Mouse (Mus musculus) c-Kit-positive CD71-negative TER-119-negative erythroid progenitor cells, embryonic 14.5 days (primary cell): ENCODE measurements at regions not wholly inside any gene's neighbourhood (a gene's known extent, or its start where the extent isn't known, plus 50 kb on each side); places are given as distances from the start of the nearest gene placed in this dataset.
A peak's percentile ranks its signal among the peaks of the same experiment; 100 is the strongest.

ENCODE experiments used
- DNase-seq: peaks from one replicate; pipeline ENCODE4 v3.0.0-alpha.2; 2013; ENCODE audit warnings: low read depth

GRCm38 (mm10) chr5:80484676-80485075, 535.3 kb upstream of the Adgrl3 start:
- no peak for DNase-seq

DNA sequence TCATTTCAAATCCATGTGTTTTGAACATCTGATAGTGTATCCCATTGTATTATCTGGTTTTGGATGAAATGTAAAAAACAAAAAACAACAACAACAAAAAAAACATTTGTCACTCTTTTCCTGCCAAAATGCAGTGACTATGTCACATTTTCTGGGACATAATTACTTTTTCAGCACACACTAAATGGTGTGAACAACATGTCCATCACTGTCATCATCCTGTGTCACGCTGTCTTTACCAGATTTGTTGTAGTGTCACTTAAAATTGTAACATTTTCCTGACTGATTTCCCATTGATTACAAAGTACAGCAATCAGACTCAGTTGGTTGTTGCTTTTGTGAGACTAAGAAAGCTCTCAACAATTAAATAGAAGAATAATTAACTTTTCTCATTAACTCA, 531.6 kb upstream of the Adgrl3 start:
- DNase-seq: no peak

DNA sequence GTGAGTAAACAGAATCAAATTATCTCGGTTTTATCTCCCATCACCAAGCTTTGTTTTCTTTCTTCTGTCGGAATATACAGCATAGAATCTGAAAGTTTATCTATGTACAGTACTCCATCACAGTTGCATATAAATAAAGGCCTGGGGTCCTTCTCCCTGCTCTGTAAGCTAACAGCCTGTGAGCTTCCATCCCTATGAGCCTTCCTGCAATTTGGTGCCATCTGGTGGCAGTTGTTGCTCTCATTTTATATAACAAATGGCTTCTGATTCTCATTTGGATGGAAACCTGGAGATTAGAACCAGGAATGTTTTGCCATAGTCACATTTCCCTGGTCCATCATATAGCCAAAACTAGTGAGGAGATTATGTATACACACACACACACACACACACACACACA, 511.3 kb upstream of the Adgrl3 start:
- peak; percentile 0 for DNase-seq

GRCm38 (mm10) chr5:80539997-80540396, 479.9 kb upstream of the Adgrl3 start:
- no peak for DNase-seq

DNA sequence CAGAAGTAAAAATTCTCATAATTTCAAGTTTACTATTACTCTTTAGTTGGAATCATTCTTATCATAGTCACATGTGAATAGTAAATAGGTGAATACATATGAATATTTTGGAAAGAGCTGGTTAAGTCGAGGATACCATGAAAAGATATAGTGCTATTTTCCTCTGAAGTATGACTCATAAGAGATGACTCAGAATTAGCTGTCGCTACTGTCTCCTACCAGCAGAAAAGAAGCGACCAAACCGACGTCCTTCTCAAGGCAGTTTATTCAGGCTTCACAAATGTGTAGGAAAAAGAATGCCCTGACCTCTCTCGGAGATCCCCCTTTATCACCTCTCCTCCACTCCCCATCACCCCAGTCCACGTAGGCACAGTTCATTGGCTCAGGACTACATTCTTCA, 468.3 kb upstream of the Adgrl3 start:
- DNase-seq: no peak

- no peak for DNase-seq
Measured at GRCm38 (mm10) chr5:80578741-80579140, 441.2 kb upstream of the Adgrl3 start.

- no peak for DNase-seq
Measured at GRCm38 (mm10) chr5:80611571-80611970, 408.4 kb upstream of the Adgrl3 start.

- DNase-seq: no peak
Measured at GRCm38 (mm10) chr5:80627225-80627624, 392.7 kb upstream of the Adgrl3 start.

DNA sequence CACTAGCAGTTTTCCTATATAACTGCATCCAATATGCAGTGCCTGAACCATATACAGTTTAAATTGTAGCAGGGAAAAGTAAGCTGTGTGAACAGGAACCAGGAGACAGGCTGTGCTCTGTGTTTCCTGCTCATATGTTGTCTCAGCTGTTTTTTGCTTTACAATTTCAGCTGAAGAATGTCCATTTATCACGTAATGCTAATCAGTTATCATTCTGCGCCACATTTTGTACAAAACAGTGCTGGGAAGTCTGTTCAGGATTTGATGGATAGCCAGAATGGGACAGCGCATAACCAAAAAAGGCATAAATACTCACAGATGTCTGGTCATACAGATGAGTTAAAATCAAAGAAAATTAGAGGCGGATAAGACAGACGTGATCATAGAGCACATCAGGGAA, 360.9 kb upstream of the Adgrl3 start:
- no peak for DNase-seq

DNA sequence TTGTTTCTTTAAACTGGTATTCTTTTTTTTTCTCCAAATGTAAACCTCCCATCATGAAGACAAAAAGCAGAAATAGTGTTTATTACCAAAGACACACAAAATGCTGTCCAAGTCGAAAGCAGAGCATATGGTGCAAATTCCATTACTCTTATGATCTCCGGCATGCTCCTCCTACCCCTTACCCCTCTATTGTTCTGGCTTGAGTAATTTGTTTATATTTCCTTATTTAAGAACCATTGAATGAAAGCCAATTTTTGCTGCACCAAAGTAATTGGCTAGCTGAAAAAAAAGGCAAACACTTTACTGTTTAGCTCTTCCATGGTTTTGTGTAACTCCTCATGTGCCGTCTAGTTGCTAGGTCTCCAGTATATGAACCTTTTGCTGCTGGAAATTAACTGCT, 360.4 kb upstream of the Adgrl3 start:
- no peak for DNase-seq

GRCm38 (mm10) chr5:80670258-80670947, 349.5 kb upstream of the Adgrl3 start:
- DNase-seq: no peak

- no peak for DNase-seq
Measured at GRCm38 (mm10) chr5:80683431-80683830, 336.5 kb upstream of the Adgrl3 start.

GRCm38 (mm10) chr5:80700848-80701247, 319.1 kb upstream of the Adgrl3 start:
- no peak for DNase-seq

DNA sequence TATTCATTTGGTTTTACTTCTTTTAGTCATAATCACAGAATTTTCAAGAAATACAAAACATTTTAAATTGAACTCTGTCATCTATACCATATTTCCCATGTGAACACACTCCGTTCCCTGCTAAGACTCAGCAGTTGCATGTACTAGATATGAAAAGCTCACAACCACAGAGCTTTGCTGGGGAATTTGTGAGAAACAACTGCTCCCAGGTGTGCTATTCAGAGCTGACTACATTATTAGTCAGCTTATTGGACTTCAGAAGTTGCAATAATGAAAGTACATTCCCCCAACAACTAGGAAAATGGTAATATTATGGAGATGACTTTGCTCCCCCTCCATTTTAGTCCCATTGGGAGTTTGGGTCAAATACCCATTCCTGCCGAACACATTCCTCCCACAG, 315.2 kb upstream of the Adgrl3 start:
- DNase-seq: no peak

GRCm38 (mm10) chr5:80706645-80707056, 313.3 kb upstream of the Adgrl3 start:
- no peak for DNase-seq
